Mouse (Mus musculus): Measurements from ENCODE around the gene Rspry1.

- TF ChIP-seq MAX (IDR thresholded peaks at IDR 0.05; ENCODE audit: low read depth) (no peak), REST (IDR thresholded peaks at IDR 0.05; ENCODE audit: insufficient read depth, insufficient read length) (no peak), TCF3 (IDR thresholded peaks at IDR 0.05; ENCODE audit: insufficient read length, low read depth) (no peak), E2F4 (IDR thresholded peaks at IDR 0.05; ENCODE audit: insufficient read depth) (no peak)
These were observed 49.0 kb upstream of the Rspry1 start for GRCm38 (mm10) chr8:94552696-94553095.

All from myocyte (in vitro differentiated cells).